Mouse (Mus musculus): ENCODE measurements around the gene Bcl11b.

DNA sequence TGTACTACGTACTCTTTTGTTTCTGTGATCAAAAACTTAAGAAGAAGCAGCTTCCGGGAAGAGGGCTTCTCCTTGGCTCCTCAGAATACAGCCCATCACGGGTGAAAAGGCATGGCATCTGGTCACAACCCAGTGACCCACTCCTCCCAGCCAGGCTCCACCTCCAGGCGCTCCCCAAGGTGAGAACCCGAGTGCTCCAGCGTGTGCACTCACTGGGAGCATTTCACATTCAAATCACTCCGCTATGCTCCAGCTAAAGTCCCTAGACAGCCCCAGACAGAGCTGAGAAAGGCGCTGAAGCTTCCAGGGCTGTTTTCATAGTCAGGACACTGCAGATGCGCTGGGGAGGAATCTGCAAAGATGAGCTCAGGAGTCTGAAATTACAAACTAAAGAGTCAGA, 99.5 kb downstream of the Bcl11b start:
- TF ChIP-seq EP300 (optimal IDR thresholded peaks at IDR 0.05) (no peak), CTCF (IDR thresholded peaks at IDR 0.05; ENCODE audit: low read depth) (no peak)

All from stomach, postnatal 0 days (tissue).